Mouse (Mus musculus): ENCODE data around the gene Arntl.

GRCm38 (mm10) chr7:113168609-113169008 is 38.7 kb upstream of the Arntl start:
- TF ChIP-seq MAFK (IDR thresholded peaks at IDR 0.05; ENCODE audit: insufficient replicate concordance, low read length) (no peak), CTCF (conservative IDR thresholded peaks at IDR 0.05 in 1 of 2, IDR thresholded peaks at IDR 0.05 in 1 of 2; ENCODE audit: low read depth in 2 of 2, low read length in 2 of 2) (no peak)
